Mouse (Mus musculus): ENCODE measurements around the gene Ceacam13. TPM values are rescaled to one million over a fixed set of nuclear protein-coding genes. Genes with fewer than 3 reads are reported as not detected.
"Not testable (repeated sequence)": the region's sequence is repeated elsewhere in the genome, so short reads cannot be mapped to it uniquely, and the experiment has no call there.

Ceacam13 gene
- not detected in 2 replicates for polyA plus RNA-seq (2015; fragmentation: Nextera tagmentation; extraction: Ambion mirVana)

DNA sequence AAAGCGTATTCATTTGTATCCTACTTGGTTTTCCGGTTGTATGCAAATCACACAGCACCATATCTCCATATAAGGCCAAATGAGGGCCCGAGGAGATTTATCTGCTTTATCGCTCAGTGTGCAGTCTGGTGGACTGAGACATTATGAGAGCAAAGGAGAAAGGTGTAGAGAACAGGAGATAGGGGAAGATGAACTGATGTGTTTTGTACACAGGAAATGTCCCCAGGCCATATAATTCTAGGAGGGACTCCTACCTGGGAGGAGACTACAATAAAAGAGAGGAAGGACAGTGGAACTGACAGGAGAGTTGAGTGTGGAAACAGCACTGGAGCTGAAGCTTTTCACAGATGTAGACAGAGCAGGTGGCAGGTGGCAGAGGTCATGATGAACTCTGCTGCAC, at the start of gene Ceacam13:
TSS of gene Ceacam13 (plus strand) at position 301 of the 400 bp plus-strand sequence.
- H3K4me1 ChIP-seq (ENCODE audit: control insufficient read depth, low read depth, low read length), result no peaks in the 10 kb centered on the region
- no peak within 1 kb of the TSS for H3K27ac ChIP-seq (ENCODE audit: low read length)
- WGBS (ENCODE audit: insufficient replicate concordance), result 54% methylated on average over 4 of the region's 4 CpGs
- no peak within 1 kb of the TSS for H3K9ac ChIP-seq (ENCODE audit: low read depth, low read length)
- H3K36me3 ChIP-seq (ENCODE audit: control insufficient read depth, insufficient read depth), result no peaks in the 10 kb centered on the region
- no peak within 1 kb of the TSS for H3K4me2 ChIP-seq (ENCODE audit: low read depth, low read length)
- no peaks in the 10 kb centered on the region; the same call in 1 of the 2 replicates for H3K9me3 ChIP-seq (replicated peaks; ENCODE audit: control insufficient read depth, low read length)
- no peaks in the 10 kb centered on the region for H3K27me3 ChIP-seq (ENCODE audit: control insufficient read depth, insufficient read depth, low read depth, low read length)
- no peak within 1 kb of the TSS for H3K4me3 ChIP-seq (ENCODE audit: low read depth, low read length)
- no peak for ATAC-seq (ENCODE audit: low read depth)

DNA sequence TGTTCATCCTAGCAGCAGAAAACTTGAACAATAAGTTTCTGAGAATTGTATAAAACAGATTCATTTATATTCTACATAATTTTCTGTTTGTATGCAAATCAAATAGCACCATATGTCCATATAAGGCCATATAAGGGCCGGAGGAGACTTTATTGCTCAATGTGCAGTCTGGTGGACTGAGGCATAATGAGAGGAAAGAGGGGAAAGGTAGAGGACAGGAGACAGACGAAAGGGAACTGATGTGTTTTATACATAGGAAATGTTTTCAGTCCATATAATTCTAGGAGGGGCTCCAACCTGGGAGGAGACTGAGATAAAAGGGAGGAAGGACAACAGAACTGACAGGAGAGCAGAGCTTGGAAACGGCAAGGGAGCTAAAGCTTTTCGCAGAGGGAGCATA, 37.9 kb upstream of the Ceacam13 start, which contains the start of gene Ceacam11:
TSS of gene Ceacam11 (plus strand) at position 301 of the 400 bp plus-strand sequence.
- H3K9me3 ChIP-seq (replicated peaks; ENCODE audit: control insufficient read depth, low read length), result no peaks in the 10 kb centered on the region
- ATAC-seq (ENCODE audit: low read depth), result no peak
- H3K4me2 ChIP-seq (ENCODE audit: low read depth, low read length), result no peak within 1 kb of the TSS
- 49% methylated on average over 4 of the region's 4 CpGs for WGBS (ENCODE audit: insufficient replicate concordance)
- H3K27ac ChIP-seq (ENCODE audit: low read length), result no peak within 1 kb of the TSS
- no peak within 1 kb of the TSS for H3K9ac ChIP-seq (ENCODE audit: low read depth, low read length)
- no peaks in the 10 kb centered on the region for H3K27me3 ChIP-seq (ENCODE audit: control insufficient read depth, insufficient read depth, low read depth, low read length)
- no peaks in the 10 kb centered on the region for H3K36me3 ChIP-seq (ENCODE audit: control insufficient read depth, insufficient read depth)
- H3K4me3 ChIP-seq (ENCODE audit: low read depth, low read length), result no peak within 1 kb of the TSS
- no peaks in the 10 kb centered on the region for H3K4me1 ChIP-seq (ENCODE audit: control insufficient read depth, low read depth, low read length)

DNA sequence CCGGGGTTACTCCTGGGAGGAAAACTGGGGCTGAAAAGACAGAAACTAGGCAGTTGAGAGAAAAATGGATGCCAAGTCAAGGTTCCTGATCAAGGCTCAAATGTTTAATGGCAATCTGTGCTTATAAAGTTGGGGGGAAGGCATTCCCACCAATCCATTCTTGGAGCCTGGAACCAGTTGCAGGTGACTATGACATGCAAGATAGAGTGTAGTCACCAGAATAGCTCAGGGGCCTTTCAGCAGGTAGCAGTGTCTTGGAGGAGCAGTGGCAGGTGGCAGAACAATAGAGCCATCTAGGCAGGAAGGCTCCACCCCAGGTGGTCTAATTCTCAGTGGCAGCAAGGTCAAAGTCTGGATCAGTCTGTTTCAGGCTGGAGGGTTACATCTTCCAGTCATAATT, 8.6 kb upstream of the Ceacam13 start:
- not testable (repeated sequence) for ATAC-seq (ENCODE audit: low read depth); H3K9ac ChIP-seq (ENCODE audit: low read depth, low read length); H3K9me3 ChIP-seq (replicated peaks; ENCODE audit: control insufficient read depth, low read length); H3K36me3 ChIP-seq (ENCODE audit: control insufficient read depth, insufficient read depth); H3K4me1 ChIP-seq (ENCODE audit: control insufficient read depth, low read depth, low read length); H3K4me3 ChIP-seq (ENCODE audit: low read depth, low read length); H3K27me3 ChIP-seq (ENCODE audit: control insufficient read depth, insufficient read depth, low read depth, low read length); H3K27ac ChIP-seq (ENCODE audit: low read length); H3K4me2 ChIP-seq (ENCODE audit: low read depth, low read length)
- 83% methylated on average over 1 of the region's 1 CpGs for WGBS (ENCODE audit: insufficient replicate concordance)

DNA sequence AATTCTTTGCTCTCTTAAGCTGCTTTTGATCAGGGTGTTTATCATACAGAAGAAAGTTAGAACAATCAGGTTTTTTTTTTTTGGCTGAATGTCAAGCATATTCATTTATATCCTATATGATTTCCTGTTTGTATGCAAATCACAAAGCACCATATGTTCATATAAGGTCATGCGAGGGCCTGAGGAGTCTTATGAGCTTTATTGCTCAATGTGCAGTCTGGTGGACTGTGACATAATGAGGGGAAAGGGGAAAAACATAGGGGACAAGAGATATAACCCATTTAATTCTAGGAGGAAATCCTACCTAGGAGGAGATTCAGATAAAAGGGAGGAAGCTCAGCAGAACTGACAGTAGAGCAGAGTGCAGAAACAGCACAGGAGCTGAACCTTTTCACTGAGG, 55.9 kb downstream of the Ceacam13 start, which contains the start of gene Ceacam12:
TSS of gene Ceacam12 (plus strand) at position 301 of the 400 bp plus-strand sequence.
- Histone ChIP-seq H3K9me3 (replicated peaks; ENCODE audit: control insufficient read depth, low read length) (no peaks in the 10 kb centered on the region), H3K27ac (ENCODE audit: low read length) (no peak within 1 kb of the TSS), H3K4me2 (ENCODE audit: low read depth, low read length) (no peak within 1 kb of the TSS), H3K4me1 (ENCODE audit: control insufficient read depth, low read depth, low read length) (no peaks in the 10 kb centered on the region), H3K4me3 (ENCODE audit: low read depth, low read length) (no peak within 1 kb of the TSS), H3K9ac (ENCODE audit: low read depth, low read length) (no peak within 1 kb of the TSS), H3K27me3 (ENCODE audit: control insufficient read depth, insufficient read depth, low read depth, low read length) (no peaks in the 10 kb centered on the region), H3K36me3 (ENCODE audit: control insufficient read depth, insufficient read depth) (no peaks in the 10 kb centered on the region)
- 48% methylated on average over 1 of the region's 1 CpGs for WGBS (ENCODE audit: insufficient replicate concordance)
- no peak for ATAC-seq (ENCODE audit: low read depth)

Small RNA genes lying within 50 kb of the gene (microRNA-seq; reads per million reads assigned to microRNA genes)
- not detected for gene Gm22414

Other genes with a start within 250 kb of the Ceacam13 start
- not detected in 2 replicates for gene Ceacam14, start 197.3 kb upstream of the Ceacam13 start, polyA plus RNA-seq (2015; fragmentation: Nextera tagmentation; extraction: Ambion mirVana)
- not detected in 2 replicates for gene Gm5155, start 138.1 kb upstream of the Ceacam13 start, polyA plus RNA-seq (2015; fragmentation: Nextera tagmentation; extraction: Ambion mirVana)
- not detected in 2 replicates for gene Ceacam11, start 37.8 kb upstream of the Ceacam13 start, polyA plus RNA-seq (2015; fragmentation: Nextera tagmentation; extraction: Ambion mirVana)
- gene Ceacam12, start 56.0 kb downstream of the Ceacam13 start, polyA plus RNA-seq (2015; fragmentation: Nextera tagmentation; extraction: Ambion mirVana), result not detected in 2 replicates
- not detected in 2 replicates for gene Igfl3, start 166.6 kb downstream of the Ceacam13 start, polyA plus RNA-seq (2015; fragmentation: Nextera tagmentation; extraction: Ambion mirVana)
- not detected in 2 replicates for gene Mill1, start 235.5 kb downstream of the Ceacam13 start, polyA plus RNA-seq (2015; fragmentation: Nextera tagmentation; extraction: Ambion mirVana)

Measured in liver, embryonic 16.5 days (tissue).